Mouse (Mus musculus) brain, embryonic 14.5 days (tissue): Measurements from ENCODE around the gene Gm12830.

Experiments used
- CTCF ChIP-seq: fragments of 200-500 bp; IDR thresholded peaks from 2 replicates; pipeline ENCODE4 v1.5.1; 2012; ENCODE audit warnings: inconsistent platforms, mild to moderate bottlenecking, moderate library complexity, borderline replicate concordance; ENCODE audit not compliant: insufficient read depth, insufficient read length; ENCODE audit errors: extremely low read depth
- POLR2A ChIP-seq: fragments of 200-500 bp; IDR thresholded peaks from 2 replicates; pipeline ENCODE4 v1.6.1; 2012; ENCODE audit warnings: mild to moderate bottlenecking, inconsistent platforms, borderline replicate concordance; ENCODE audit not compliant: poor library complexity, insufficient read depth, insufficient read length, severe bottlenecking; ENCODE audit errors: extremely low read depth

DNA sequence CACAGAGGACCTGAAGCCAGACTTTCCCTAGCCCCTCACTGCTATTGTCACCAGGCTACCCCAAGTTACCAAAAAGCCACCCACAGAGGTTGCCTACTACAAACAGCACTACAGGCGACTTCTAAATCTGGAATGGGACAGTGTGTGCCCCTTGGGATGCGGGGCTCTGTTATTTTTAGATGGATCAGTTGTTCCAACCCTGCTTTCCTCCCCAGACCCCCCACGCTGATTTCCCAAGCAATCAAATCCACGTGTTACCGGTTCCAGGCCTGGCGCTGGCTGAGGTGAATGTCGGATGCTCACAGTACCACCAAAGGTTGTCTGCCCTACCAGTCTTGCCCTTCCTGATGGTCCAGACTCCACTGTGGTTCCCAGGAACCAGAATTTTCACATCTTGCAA is 38.7 kb upstream of the Gm12830 start:
- TF ChIP-seq CTCF (no peak), POLR2A (no peak)
